Mouse (Mus musculus): ENCODE data around the gene Nap1l4.
A peak's percentile ranks its signal among the peaks of the same experiment; 100 is the strongest.

The Nap1l4 gene

GRCm38 (mm10) chr7:143476702-143477335, 72.1 kb downstream of the Nap1l4 start:
- DNase-seq (ENCODE audit: low read depth): no peak

GRCm38 (mm10) chr7:143475876-143476275, 73.0 kb downstream of the Nap1l4 start:
- DNase-seq (ENCODE audit: low read depth): no peak

GRCm38 (mm10) chr7:143474811-143475210, 74.1 kb downstream of the Nap1l4 start:
- no peak for DNase-seq (ENCODE audit: low read depth)

GRCm38 (mm10) chr7:143473347-143474101, 75.4 kb downstream of the Nap1l4 start, which contains the start of gene Slc22a18:
TSS of gene Slc22a18 (plus strand) at chr7:143473736.
- no peak for DNase-seq (ENCODE audit: low read depth)

- DNase-seq (ENCODE audit: low read depth): peak; percentile 46
These were observed 79.0 kb downstream of the Nap1l4 start for GRCm38 (mm10) chr7:143469946-143470345.

- DNase-seq (ENCODE audit: low read depth): no peak
These were observed 81.2 kb downstream of the Nap1l4 start for GRCm38 (mm10) chr7:143467714-143468113.

GRCm38 (mm10) chr7:143466099-143466677, 82.7 kb downstream of the Nap1l4 start:
- DNase-seq (ENCODE audit: low read depth): peak; percentile 58

- no peak for DNase-seq (ENCODE audit: low read depth)
These were observed 83.9 kb downstream of the Nap1l4 start for GRCm38 (mm10) chr7:143464811-143465560.

GRCm38 (mm10) chr7:143463865-143464415, 85.0 kb downstream of the Nap1l4 start:
- peak; percentile 55 for DNase-seq (ENCODE audit: low read depth)
